Mouse (Mus musculus) cerebellum, adult 2 months (tissue): ENCODE measurements around the gene 9930104L06Rik.

ENCODE experiments used
- CTCF ChIP-seq: fragments of 200-500 bp; IDR thresholded peaks from 2 replicates; pipeline ENCODE4 v1.5.1; 2011; ENCODE audit warnings: low read depth, mild to moderate bottlenecking, control low read depth, low read length, moderate library complexity, borderline replicate concordance; ENCODE audit not compliant: insufficient read depth
- POLR2A ChIP-seq: fragments of 200-500 bp; IDR thresholded peaks from 2 replicates; pipeline ENCODE4 v1.6.1; 2011; ENCODE audit warnings: low read length, control low read depth, borderline replicate concordance; ENCODE audit not compliant: insufficient read depth

DNA sequence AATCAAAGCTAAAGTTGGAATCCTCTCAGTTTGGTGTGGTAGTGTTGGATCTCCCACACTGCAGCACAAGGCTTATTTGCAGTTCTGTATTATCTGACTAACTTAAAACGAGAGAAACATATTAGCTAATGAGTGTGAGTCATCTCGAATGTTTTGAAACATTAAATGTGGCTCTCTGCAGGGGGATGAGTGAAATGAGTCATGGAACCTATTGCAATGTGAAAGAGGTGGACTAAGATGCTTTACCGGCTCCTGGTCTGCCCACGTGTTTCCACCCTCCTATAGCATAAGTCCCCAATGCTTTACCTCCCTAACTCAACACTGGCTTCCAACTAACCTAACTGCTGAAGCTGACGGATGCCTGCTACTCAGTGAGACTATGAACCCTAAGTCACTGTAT, 8.7 kb upstream of the 9930104L06Rik start:
- no peak for TF ChIP-seq CTCF
- TF ChIP-seq POLR2A = no peak
